Mouse (Mus musculus) erythroblast, embryonic 14.5 days (primary cell): Measurements from ENCODE around the gene C2cd2. TPM values are rescaled to one million over a fixed set of nuclear protein-coding genes. Genes with fewer than 3 reads are reported as not detected.

Source experiments
- H3K27me3 ChIP-seq: 2 replicates; pipeline ENCODE4 v1.6.1; 2012; ENCODE audit warnings: inconsistent platforms; ENCODE audit not compliant: control insufficient read depth
- H3K36me3 ChIP-seq: 2 replicates; pipeline ENCODE4 v1.6.1; 2012; ENCODE audit warnings: mild to moderate bottlenecking, inconsistent platforms; ENCODE audit not compliant: control insufficient read depth
- H3K4me1 ChIP-seq: 2 replicates; pipeline ENCODE4 v1.6.1; 2012; ENCODE audit warnings: inconsistent platforms; ENCODE audit not compliant: control insufficient read depth
- H3K4me3 ChIP-seq: replicated peaks from 2 replicates; pipeline ENCODE3; 2012; ENCODE audit warnings: moderate library complexity, mild to moderate bottlenecking, inconsistent platforms
- H3K9me3 ChIP-seq: 2 replicates; pipeline ENCODE4 v1.6.1; 2012; ENCODE audit warnings: low read length, inconsistent platforms, mixed read lengths; ENCODE audit not compliant: control insufficient read depth
- GATA1 ChIP-seq: IDR thresholded peaks from 2 replicates; pipeline ENCODE4 v1.6.1; 2012; ENCODE audit warnings: low read length, inconsistent platforms, mixed read lengths
- TAL1 ChIP-seq: IDR thresholded peaks from 3 replicates; pipeline ENCODE4 v1.6.1; 2012; ENCODE audit warnings: low read length, inconsistent platforms, mixed read lengths
- polyA plus RNA-seq: library from polyadenylated mRNA; stranded (reverse); fragments of >175 nt; gene quantifications from 2 replicates; pipeline ENCODE4 v1.2.3, GENCODE M21; 2012

C2cd2 gene
- polyA plus RNA-seq, 1 experiment: 0.62 TPM

DNA sequence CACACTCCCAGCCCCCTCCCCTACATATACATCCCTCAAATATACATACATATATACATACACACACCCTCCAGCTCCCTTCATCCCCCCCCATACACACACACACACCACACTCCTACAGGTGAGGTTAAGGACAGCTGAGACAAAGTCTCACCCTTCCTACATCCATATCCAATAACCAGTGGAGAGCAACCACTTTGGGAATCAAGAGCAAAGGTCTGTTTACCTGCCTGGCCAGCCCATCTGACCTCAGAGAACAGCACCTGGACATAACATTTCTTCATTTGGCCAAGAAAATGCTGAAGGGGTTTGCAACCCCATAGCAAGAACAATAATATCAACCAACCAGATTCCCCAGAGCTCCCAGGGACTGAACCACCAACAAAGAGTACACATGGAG is 56.1 kb downstream of the C2cd2 start:
- no peak overlapping the region for H3K4me3 ChIP-seq
- no peaks in the 10 kb centered on the region for H3K27me3 ChIP-seq
- TF ChIP-seq TAL1: no peak
- TF ChIP-seq GATA1: no peak
- no peaks in the 10 kb centered on the region for H3K9me3 ChIP-seq
- H3K4me1 ChIP-seq: peaks cover 32% of the 10 kb centered on the region
- no peaks in the 10 kb centered on the region for H3K36me3 ChIP-seq

GRCm38 (mm10) chr16:97905449-97905991 is 56.9 kb downstream of the C2cd2 start:
- Histone ChIP-seq H3K4me3 (no peak overlapping the region), H3K9me3 (no peaks in the 10 kb centered on the region), H3K36me3 (no peaks in the 10 kb centered on the region), H3K4me1 (peaks cover 32% of the 10 kb centered on the region), H3K27me3 (no peaks in the 10 kb centered on the region)
- TF ChIP-seq TAL1 (no peak), GATA1 (no peak)

DNA sequence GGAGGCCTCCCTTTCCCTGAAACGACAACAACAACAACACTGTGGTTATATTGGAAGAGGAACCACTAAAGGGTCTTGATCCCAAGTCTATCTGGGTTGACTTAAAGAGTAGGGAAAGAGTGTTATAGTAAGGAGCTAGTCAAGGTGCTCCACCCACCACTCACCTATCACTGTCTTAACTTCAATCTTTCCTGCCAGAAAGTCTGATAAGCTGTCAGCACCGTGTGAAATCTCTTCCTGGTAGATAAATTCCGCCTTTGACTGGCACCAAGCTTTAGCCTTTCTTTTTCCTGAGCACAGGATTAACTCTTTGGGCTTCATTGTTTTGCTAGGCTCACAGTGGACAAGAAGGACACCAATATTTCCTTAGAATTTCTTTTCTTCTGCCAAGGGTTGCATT is 58.4 kb downstream of the C2cd2 start:
- no peaks in the 10 kb centered on the region for H3K9me3 ChIP-seq
- H3K36me3 ChIP-seq: no peaks in the 10 kb centered on the region
- peaks cover 23% of the 10 kb centered on the region for H3K4me1 ChIP-seq
- TF ChIP-seq GATA1 (no peak), TAL1 (no peak)
- no peak overlapping the region for H3K4me3 ChIP-seq
- H3K27me3 ChIP-seq: no peaks in the 10 kb centered on the region

DNA sequence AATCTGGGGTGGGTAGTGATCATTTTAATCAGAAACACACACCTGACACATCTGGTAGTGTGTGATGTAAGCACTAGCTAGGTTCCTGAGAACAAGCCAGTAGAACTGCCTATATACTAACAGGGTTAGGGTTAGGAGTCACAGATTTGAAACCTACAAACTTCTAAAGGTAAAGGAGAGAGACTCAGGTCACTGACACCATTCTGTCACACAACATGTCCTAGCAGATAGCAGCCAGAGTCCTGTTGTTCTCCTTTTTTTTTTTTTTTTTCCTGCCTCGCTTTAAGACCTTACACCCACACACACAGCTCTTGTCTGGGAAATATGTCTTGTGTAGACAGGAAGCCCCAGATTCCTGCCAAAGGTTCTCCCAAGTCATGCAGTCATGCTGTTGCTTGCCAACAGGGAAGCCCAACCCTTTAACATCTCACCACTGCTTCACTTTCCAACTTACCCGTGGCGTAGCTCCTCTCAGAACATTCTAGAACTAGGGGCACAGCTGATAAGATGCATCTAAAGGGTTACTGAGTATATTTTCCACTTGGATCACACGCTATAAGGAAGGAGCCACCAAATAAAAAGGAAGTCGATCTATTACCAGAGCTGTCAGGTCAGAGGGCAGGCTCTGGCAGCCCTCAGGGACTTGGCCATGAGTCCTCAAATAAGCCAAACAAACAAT is 64.9 kb downstream of the C2cd2 start:
- H3K4me3 ChIP-seq: no peak overlapping the region
- no peaks in the 10 kb centered on the region for H3K27me3 ChIP-seq
- H3K9me3 ChIP-seq: no peaks in the 10 kb centered on the region
- H3K36me3 ChIP-seq: no peaks in the 10 kb centered on the region
- TF ChIP-seq TAL1 (no peak), GATA1 (no peak)
- no peaks in the 10 kb centered on the region for H3K4me1 ChIP-seq

- Histone ChIP-seq H3K9me3 (no peaks in the 10 kb centered on the region), H3K27me3 (no peaks in the 10 kb centered on the region), H3K4me3 (no peak overlapping the region), H3K36me3 (peaks cover 5% of the 10 kb centered on the region; the same call in 1 of the 2 replicates), H3K4me1 (no peaks in the 10 kb centered on the region)
- no peak for TF ChIP-seq GATA1
- no peak for TF ChIP-seq TAL1
Observed at GRCm38 (mm10) chr16:97887762-97888161, 74.6 kb downstream of the C2cd2 start.

DNA sequence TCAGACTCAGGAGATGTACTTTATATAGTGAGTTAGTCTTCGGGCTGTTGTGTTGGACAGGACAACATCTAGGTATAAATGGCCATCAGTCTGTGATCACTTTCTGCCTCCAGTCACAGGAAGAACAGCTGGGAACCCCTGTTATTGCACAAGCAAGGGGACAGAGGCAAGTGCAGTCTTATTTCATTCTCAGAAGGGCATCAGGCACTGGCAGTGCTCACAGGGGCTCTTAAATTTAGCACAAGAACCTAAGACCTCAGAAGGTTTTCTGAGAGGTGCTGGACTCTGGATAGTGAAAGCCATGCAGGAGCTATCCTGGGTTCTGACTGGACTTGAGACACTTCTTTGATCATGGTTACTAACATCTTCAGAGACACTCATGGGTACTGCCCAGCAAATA is 78.7 kb downstream of the C2cd2 start:
- Histone ChIP-seq H3K36me3 (no peaks in the 10 kb centered on the region; the same call in 1 of the 2 replicates), H3K4me1 (no peaks in the 10 kb centered on the region), H3K9me3 (no peaks in the 10 kb centered on the region), H3K4me3 (no peak overlapping the region), H3K27me3 (no peaks in the 10 kb centered on the region)
- TF ChIP-seq TAL1: no peak

DNA sequence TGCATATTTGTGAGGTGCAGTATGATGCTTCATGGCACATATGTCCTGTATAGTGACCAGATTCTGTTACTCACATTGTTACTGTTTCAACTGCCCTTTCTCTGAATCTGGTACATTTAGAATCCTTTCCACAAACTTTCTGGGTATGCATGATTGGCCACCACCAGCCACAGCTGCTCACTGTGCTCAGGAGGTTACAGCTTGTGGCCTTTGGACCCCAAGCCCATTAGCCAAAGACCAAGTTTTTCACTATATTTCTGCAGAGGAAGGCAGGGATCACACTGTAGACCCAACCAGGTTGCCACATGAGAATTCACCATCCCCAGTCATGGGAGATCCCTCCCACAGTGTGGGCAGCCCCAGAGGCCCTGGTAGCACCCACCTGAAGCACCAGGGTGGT is 79.5 kb downstream of the C2cd2 start:
- H3K36me3 ChIP-seq: no peaks in the 10 kb centered on the region; the same call in 1 of the 2 replicates
- TF ChIP-seq TAL1 (no peak), GATA1 (no peak)
- H3K4me3 ChIP-seq: no peak overlapping the region
- H3K4me1 ChIP-seq: no peaks in the 10 kb centered on the region
- H3K27me3 ChIP-seq: no peaks in the 10 kb centered on the region
- H3K9me3 ChIP-seq: no peaks in the 10 kb centered on the region

- Histone ChIP-seq H3K4me3 (no peak overlapping the region), H3K9me3 (no peaks in the 10 kb centered on the region), H3K4me1 (no peaks in the 10 kb centered on the region), H3K27me3 (no peaks in the 10 kb centered on the region), H3K36me3 (peaks cover 2% of the 10 kb centered on the region)
- TF ChIP-seq GATA1: no peak
- no peak for TF ChIP-seq TAL1
Observed at GRCm38 (mm10) chr16:97879134-97879533, 83.3 kb downstream of the C2cd2 start.

- Histone ChIP-seq H3K36me3 (peaks cover 4% of the 10 kb centered on the region), H3K27me3 (no peaks in the 10 kb centered on the region), H3K9me3 (no peaks in the 10 kb centered on the region), H3K4me3 (no peak overlapping the region), H3K4me1 (no peaks in the 10 kb centered on the region)
- TF ChIP-seq TAL1 (no peak), GATA1 (no peak)
Observed at GRCm38 (mm10) chr16:97877502-97877901, 84.9 kb downstream of the C2cd2 start.
